Mouse (Mus musculus) thymus, postnatal 14 days (tissue): ENCODE results near the gene Tmem128.

ENCODE experiments used
- DNase-seq: peaks from one replicate; pipeline ENCODE4 v3.0.0; 2021

Gene Tmem128

DNA sequence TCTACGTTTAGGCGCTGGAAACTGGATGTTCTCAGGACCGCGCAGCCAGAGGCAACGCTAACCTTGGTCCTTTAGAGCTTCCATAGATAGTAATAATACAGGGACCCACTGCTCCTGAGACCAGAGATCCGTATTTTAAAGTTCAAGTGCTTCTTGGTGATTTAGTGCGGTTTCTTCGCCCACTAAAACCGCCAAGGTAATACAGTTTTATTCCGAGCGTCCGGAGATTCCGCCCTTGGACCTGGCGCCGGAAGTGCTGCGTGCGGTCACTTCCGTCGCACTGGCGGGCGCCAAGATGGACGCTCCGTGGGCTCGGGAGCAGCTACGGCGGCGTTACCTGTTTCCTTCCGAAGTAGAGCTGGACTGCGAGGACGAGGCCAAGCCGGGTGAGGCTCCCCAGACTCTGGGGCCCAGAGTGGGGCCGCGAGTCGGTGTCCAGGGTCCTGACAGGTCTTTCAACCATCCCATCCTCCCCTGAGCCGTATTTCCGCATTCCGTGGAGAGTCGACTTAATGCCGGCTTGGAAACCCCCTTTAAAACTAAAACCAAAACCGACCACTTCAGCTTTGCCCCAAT is at the start of gene Tmem128:
Tmem128 (plus strand) TSS at position 79 of the 576 bp plus-strand sequence.
- peak; percentile 61 for DNase-seq

DNA sequence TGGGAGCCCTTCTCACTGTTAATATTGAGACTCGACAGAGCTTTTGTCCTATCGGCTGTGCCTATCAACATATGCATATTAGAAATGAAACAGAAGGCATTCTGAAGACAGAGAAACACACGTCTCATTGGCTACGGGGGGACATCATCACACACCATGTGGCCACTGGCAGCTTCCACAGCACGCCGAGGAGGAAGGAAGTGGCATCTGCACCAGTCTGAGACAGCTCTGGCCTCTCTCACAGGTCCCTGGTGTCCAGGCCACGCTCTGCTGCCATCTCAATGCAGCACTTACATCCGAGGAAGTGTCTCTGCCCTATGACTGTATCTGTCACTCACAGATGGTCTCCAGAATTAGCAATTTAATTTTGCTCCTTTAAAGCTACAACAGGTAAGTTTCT is 48.3 kb upstream of the Tmem128 start:
- DNase-seq: no peak

DNA sequence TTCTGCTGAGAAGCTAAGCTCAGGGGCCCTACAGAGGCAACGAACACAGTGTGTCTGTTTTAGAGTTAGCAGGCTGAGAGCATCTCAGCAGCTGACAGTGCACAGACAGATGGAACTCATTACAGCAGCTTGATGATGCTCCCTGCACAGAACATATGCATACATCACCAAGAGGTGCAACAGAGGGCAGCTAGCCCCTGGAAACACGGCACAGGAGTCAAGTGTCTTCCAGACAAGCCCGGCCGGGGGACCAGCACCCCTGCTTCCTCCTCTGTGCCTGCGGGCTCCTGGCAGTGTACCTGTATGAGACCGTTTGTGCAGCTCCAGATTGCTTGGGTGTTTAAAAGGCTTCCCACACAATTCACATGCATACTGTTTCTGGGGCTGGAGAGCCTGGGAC is 47.0 kb upstream of the Tmem128 start:
- no peak for DNase-seq

DNA sequence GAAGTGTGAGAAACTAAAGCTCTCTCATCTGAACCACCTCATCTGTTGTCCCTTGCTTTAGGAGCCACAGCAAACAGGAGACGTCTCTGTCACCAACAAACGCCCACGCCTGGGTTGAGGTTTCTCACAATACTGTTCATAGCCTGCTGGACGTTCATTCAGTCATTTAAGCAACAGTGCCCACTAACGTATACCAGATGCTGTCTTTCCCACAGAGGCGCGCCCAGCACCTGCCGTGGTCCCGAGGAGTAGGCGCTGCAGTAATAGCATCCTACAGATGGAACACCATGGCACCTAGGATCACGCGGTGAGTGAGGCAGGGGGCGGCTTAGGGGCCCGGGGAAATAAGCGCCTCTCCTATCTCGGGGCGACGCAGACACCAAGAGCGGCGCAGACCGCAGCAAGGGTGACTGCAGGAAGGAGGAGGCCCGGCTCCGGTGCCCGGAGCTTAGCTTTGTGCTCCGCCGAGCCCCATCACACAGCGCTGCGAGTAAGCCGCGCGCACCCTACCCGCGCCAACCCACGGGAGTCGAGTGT is 40.1 kb upstream of the Tmem128 start:
- DNase-seq: no peak

DNA sequence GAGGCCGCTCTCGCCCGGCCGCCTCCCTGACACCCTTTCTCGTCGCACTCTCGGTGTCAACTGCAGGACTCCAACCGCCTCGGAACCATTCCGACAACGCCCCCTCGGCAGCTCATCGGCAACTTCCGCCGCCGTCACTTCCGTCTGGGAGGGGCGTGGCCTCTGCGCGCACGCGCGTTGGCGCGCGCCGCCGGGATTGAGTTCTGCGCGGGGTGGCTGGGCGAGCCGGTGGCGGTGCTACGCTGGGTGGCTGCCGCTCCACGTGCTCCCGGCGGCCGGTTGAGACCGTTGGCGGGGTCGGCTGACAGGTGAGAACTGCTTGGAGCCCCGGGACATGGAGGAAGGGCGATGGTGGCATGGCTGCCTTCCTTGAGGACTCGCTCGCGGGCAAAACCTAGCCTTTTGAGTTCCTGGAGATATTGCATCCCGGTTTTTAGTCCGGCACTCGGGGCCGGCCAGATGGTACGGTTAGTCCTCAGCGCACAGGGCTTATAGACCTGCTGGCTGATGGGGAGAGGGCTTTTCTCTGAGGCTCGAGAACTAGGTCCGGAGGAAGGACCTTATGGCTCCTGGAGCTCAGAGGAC is 39.6 kb upstream of the Tmem128 start, which contains the start of the genes Zbtb49 and Lyar:
Zbtb49 (minus strand) TSS at position 130 of the 585 bp plus-strand sequence.
Lyar (plus strand) TSS at position 143 of the 585 bp plus-strand sequence.
- peak; percentile 96 for DNase-seq

DNA sequence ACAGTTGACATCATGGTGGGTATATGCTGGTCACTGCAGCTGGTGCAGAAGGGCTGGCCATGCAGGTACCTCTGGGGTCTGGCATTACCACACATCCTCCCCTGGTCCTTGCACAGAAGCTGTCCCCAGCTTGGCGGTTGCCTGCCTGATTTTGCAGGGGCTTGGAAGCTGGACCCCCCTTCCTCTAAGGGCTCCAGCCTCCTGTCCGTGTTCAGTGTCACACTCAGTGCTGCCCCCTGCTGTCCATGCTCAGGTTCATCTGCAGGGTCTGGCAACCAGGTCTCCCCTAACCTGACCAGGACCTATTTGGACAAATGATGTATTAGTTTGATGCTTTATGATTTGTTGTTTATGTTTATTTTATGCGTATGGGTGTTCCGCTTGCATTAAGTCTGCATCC is 24.6 kb upstream of the Tmem128 start:
- peak; percentile 64 for DNase-seq

DNA sequence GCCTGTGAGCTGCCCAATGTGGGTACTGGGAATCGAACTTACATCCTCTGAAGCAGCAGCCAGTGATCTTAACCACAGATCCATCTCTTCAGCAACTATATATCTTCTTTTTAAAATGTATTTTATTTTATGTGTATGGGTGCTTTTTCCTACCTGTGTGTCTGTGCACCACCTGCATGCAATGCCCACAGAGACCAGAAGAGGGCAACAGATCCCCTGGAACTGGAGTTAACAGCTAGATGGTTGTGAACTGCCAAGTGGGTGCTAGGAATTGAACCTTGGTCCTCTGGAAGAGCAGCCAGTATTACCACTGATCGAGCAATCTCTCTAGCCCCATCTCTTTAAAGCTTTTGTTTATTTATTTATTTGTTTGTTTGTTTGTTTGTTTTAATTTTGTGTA is 23.4 kb upstream of the Tmem128 start:
- no peak for DNase-seq

DNA sequence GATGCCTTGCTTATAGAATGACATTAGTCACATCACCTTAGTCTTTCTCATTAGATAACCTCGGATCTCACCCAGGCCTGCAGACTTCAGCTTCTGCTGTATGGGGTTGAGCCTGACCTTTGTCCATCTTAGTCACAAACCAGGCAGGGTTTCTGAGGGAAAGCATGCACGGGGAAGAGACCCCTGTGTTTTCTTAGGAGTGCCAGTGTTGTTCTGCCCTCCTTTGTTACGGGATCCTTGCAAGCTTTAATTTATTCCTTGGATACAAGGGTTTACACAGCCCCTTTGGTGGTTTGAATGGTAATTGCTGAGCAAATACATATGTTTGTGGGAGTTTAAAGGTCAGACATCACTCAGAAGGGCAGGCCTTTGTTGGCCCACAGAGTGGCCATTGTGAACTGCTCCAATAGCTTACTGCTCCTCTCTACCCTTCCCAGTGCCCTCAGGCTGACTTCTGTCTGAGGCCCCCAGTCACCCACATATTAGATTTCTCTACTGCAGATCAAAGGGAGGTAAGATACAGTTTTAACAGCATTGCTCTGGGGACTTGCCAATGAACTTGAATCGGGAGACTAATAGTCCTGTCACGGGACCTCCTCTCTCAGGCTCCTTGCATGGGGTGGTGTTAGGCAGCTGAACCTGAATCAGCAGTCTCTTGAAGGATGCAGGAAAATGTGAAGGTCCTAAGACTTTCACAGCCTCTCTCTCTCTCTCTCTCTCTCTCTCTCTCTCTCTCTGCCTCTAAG is 19.1 kb upstream of the Tmem128 start:
- no peak for DNase-seq

DNA sequence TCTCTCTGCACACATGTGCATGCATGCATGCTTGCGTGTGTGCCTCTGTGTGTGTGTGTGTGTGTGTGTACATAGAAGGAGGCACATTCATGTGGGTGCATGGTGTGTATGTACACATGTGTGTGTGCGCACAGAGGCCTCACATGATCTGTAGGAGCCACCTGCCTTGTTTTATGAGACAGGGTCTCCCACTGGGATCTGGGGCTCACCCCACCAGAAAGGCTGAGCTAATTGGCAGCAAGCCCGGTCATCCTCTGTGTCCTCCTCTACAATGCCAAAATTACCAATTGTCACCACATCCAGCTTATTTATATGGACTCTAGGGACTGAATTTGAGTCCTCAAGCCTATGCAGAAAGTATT is 18.5 kb upstream of the Tmem128 start:
- no peak for DNase-seq

DNA sequence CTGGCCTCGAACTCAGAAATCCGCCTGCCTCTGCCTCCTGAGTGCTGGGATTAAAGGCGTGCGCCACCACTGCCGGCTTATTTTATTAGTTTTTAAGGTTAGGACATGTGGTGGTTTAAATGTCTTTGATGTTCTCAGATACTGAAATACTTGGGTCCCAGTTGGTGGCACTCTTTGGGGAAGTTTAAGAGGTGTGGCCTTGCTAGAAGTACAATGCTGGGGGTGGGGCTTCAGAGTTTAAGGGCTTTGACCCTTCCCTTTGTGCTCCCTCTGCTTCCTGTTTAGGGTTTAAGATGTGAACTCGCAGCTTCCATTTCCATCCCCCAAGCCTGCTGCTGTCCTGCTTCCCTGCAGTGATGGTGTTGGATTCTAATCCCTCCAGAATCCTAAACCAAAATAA is 18.0 kb upstream of the Tmem128 start:
- DNase-seq: no peak

DNA sequence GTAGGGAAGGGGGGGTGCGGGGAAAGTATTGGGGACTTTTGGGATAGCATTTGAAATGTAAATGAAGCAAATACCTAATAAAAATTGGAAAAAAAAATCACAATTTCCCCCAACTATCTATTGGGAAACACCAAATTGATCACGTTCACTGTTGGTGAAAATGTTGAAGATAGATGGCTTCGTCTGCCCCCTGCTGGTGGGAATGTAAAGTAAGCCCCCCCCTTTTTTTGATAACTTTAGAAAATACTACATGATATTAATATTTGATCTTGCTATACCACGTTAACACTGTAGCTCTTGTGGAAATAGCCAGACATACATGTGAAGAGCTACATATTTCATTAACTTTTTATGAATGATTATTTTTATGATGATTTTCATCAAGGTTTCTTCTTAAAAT is 4.8 kb upstream of the Tmem128 start:
- no peak for DNase-seq

DNA sequence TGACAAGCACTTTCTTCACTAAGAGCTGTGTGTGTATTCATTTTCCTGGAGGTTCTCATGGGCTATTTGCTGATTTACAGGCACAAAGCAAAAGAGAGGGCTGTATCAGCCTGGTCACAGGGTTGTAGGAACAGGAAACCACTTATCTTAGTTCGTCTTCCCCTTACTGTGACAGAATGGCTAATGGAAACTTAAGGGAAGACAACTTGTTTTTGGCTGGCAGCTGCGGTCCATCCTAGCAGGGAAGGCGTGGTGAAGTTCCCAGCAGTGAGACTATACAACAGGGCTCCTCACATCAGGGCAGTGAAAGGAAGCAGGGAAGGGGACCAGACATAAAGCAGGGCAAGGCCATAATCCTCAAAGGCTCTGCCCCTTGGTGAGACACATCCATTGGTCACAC is 4.3 kb upstream of the Tmem128 start:
- DNase-seq: no peak

DNA sequence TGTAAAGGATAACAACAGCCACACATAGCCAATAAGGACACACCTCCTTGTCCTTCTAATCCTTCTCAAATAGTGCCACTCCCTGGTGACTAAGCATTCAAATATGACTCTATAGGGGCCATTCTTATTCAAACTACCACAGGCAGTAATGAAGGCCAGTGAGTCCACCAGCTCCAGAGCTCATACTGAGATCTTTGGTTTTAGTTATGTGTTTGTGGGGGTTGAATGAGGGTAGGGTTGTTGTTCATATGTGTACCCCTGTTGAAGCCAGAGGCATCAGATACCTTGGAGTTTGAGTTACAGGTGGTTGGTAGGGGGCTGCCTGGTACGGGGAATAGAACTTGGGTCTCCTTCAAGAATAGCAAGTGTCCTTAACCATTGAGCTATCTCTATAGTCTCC is 3.4 kb upstream of the Tmem128 start:
- no peak for DNase-seq

DNA sequence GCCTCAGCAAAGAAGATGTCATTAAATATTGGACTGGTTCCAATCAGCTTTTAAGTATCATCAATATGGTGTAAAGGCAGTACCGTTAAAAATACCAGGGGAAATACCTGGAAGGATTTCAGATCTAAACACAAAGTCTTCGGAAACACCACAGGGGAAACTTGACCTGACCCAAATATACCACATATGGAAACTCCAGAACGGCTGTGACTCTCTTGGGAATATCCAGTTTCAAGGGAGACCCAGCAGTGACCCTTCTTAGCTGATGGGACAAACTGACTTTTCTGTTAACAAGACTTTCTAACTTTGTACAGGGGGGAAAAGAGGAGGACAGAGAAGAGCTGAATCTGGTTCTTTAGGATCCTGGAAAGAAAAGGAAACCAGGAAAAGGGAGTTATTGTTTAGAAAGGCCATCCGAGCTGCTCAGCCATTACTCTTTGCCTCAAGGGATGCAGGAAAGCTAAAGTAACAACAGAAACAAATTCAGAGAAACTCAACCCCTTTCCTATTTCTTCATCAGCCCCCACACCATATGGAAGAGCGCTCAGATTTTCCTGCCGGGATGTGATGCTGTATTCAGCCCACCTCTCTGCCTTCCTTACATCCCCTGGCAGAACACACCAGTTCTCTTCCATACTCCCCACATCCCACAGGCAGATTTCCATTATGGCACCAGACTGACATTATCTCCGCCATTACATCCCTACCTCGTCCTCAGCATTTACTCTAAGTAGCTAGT is 1.8 kb upstream of the Tmem128 start:
- no peak for DNase-seq

DNA sequence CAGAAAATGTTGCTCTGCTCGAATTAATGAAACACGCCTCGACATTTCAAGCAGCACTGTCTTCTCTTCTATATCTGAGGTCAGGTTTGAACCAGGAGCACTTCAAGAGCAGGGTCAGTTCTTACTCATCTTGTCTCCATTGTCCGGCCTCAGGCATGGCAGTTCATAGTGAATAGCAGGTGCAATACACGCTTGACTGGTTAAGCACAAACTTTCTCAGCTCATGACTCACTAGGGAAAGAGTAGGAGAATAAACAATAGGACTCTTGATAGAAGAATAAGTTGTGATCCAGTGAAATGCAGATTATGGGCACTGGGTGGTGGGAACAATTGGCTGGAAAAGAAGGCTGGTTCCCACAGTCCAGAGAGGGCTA is 1.2 kb upstream of the Tmem128 start:
- no peak for DNase-seq

DNA sequence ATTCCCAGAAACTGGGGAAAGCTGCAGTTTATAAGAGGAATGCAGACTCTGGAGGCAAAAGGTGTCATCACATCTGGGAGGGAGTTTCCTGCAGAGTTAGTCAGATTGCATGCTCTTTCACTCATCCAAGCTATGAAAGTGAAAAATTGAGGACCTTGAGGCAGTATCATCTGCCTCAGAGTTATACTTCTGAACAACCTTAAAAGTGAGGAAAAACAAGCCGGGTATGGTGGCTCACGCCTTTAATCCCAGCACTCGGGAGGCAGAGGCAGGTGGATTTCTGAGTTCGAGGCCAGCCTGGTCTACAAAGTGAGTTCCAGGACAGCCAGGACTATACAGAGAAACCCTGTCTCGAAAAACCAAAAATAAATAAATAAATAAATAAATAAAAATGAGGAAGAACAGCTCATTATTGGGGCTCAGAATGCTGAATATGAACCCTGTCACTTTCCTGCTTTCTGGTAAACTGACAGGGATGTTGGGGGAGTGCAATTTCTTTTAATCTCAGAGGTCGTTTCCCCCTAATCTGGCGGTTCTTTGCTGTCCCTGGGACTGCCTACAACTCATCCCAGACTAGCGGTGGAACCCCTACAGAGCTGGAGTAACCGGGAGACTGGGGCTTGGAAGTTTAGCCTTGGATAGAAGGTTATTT is 404 bp upstream of the Tmem128 start:
- DNase-seq: no peak

DNA sequence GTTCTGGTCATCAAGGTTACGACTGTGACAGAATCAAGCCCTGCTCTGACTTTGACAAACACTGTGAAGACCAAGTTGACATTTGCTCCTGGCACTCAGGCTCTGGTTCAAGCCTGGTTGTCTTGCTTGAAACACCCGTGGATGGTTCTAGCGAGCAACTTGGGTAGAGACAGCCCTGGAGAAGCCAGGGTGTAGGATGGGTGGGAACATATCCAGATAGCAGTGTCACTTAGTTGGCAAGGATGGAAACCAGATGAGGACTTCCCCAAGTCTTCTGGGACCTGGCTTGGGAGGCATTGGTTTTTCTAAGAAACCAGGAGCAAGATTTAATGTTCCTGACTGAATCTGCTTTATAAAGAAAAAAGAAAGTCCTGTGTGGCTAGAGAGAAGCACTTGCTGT is 11.0 kb downstream of the Tmem128 start:
- no peak for DNase-seq

DNA sequence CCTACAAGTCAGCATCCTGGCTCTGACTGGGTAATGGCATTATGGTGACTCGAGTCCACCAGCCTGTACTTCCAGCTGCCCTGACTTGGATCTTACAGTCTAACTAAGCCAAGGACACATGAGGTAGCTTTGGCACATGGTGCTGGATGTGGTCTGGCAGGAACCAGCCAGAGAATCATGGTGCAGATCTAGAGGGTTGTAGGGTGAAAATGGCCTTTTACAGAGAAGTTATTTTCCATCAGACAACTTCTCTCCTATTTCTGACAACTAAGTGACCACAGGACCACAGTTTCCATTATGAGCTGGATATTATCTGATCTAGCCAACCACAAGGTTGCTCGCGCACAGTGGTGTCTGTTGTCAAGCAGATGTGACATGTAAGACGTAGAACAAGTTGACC is 13.8 kb downstream of the Tmem128 start:
- DNase-seq: no peak

DNA sequence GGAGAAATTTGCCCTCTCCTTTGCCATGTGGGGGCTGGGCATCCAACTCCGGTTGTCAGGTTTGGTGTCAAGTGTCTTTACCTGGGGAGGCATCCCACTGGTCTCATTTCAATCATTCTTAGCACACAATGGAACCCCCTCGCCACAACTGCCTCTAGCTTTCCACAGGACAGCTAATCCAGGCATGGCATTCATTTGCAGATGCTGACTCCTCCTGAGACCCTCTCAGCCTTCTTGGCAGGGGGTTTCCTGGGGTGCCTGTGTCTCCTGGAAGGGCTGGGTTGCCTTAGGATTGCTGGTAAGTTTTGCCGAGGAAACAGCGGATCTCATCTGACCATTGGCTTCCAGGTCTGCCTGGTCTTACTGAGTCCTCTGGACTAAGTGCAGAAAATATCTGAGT is 15.8 kb downstream of the Tmem128 start, which contains the start of gene Otop1:
Otop1 (plus strand) TSS at position 202 of the 400 bp plus-strand sequence.
- DNase-seq: no peak

DNA sequence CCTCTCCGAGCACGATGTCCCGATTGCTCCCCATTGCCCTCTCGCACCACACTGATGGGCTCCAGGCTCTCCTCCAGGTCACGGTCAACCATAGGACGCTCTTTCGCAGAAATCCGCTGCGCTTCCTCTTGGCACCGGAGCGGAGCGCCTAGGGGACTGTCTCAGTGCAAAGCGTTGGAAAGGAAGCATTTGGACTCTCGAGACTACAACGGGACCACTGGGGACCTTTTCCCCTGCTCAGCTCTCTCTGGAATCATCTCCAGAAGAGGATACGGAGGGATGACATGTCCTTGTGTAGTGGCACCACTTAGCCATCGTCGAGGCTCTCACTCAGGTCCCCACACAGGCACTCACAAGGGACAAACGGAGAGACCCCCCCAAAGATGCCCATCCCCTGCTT is 16.5 kb downstream of the Tmem128 start:
- no peak for DNase-seq

DNA sequence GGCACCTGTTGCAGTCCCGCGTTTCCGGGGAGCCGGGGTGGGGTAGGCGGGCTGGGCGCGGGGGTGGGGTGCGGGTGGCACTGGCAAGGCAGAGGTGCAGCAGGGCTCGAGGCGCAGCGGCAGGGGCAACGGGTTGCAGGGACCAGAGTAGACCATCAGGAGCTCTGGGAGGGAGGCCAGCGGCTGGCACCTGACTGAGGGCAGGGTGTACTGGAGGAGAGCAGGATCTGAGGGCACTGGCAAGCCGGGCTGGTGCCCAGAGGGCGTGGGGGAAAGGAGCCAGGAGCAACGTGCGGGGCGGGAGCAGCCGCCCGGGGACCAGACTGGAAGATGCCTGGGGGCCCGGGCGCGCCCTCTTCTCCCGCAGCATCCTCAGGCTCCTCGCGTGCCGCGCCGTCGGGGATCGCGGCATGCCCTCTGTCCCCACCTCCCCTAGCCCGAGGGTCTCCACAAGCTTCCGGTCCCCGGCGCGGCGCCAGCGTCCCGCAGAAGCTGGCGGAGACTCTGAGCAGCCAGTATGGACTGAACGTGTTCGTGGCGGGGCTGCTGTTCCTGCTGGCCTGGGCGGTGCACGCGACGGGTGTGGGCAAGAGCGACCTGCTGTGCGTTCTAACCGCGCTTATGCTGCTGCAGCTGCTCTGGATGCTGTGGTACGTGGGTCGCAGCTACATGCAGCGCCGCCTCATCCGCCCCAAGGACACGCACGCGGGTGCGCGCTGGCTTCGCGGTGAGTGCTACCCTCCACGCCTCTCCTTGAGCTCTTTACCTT is 17.3 kb downstream of the Tmem128 start:
- no peak for DNase-seq
